Mouse (Mus musculus): ENCODE measurements around the gene Eif4e1b. TPM values are rescaled to one million over a fixed set of nuclear protein-coding genes. Genes with fewer than 3 reads are reported as not detected.

The Eif4e1b gene
- polyA plus RNA-seq, 1 experiment = not detected

GRCm38 (mm10) chr13:54758045-54758755 is 25.6 kb upstream of the Eif4e1b start:
- H3K4me3 ChIP-seq (ENCODE audit: control insufficient read depth, insufficient read depth, low read length) = no peak overlapping the region
- H3K27ac ChIP-seq (ENCODE audit: control insufficient read depth, insufficient read depth, low read length) = no peak overlapping the region
- H3K36me3 ChIP-seq (ENCODE audit: control insufficient read depth, insufficient read depth, low read length) = no peaks in the 10 kb centered on the region
- H3K4me1 ChIP-seq (replicated peaks; ENCODE audit: control insufficient read depth, insufficient read depth, low read length) = peaks cover 6% of the 10 kb centered on the region
- 2% methylated on average over 43 of the region's 43 CpGs for WGBS
- TF ChIP-seq CTCF (IDR thresholded peaks at IDR 0.05; ENCODE audit: borderline replicate concordance, control insufficient read depth, extremely low read depth, insufficient read depth, low read length, poor library complexity) = no peak
- no peak for TF ChIP-seq POLR2A (IDR thresholded peaks at IDR 0.05; ENCODE audit: control insufficient read depth, extremely low read depth, insufficient read depth, low read length, poor library complexity)
- DNase-seq = peak; percentile 38
- H3K27me3 ChIP-seq (ENCODE audit: control insufficient read depth, insufficient read depth, low read length) = no peaks in the 10 kb centered on the region

- Histone ChIP-seq H3K4me3 (ENCODE audit: control insufficient read depth, insufficient read depth, low read length) (no peak overlapping the region), H3K27me3 (ENCODE audit: control insufficient read depth, insufficient read depth, low read length) (no peaks in the 10 kb centered on the region; the same call in 1 of the 2 replicates), H3K36me3 (ENCODE audit: control insufficient read depth, insufficient read depth, low read length) (no peaks in the 10 kb centered on the region), H3K4me1 (replicated peaks; ENCODE audit: control insufficient read depth, insufficient read depth, low read length) (peaks cover 6% of the 10 kb centered on the region), H3K27ac (ENCODE audit: control insufficient read depth, insufficient read depth, low read length) (no peak overlapping the region)
- TF ChIP-seq CTCF (IDR thresholded peaks at IDR 0.05; ENCODE audit: borderline replicate concordance, control insufficient read depth, extremely low read depth, insufficient read depth, low read length, poor library complexity) = no peak
- no peak for TF ChIP-seq POLR2A (IDR thresholded peaks at IDR 0.05; ENCODE audit: control insufficient read depth, extremely low read depth, insufficient read depth, low read length, poor library complexity)
- 11% methylated on average over 29 of the region's 29 CpGs for WGBS
- DNase-seq = no peak
These were observed 24.9 kb upstream of the Eif4e1b start for GRCm38 (mm10) chr13:54758756-54759470.

GRCm38 (mm10) chr13:54759496-54759895 is 24.3 kb upstream of the Eif4e1b start:
- Histone ChIP-seq H3K4me3 (ENCODE audit: control insufficient read depth, insufficient read depth, low read length) (no peak overlapping the region), H3K27me3 (ENCODE audit: control insufficient read depth, insufficient read depth, low read length) (no peaks in the 10 kb centered on the region; the same call in 1 of the 2 replicates), H3K36me3 (ENCODE audit: control insufficient read depth, insufficient read depth, low read length) (no peaks in the 10 kb centered on the region), H3K27ac (ENCODE audit: control insufficient read depth, insufficient read depth, low read length) (no peak overlapping the region), H3K4me1 (replicated peaks; ENCODE audit: control insufficient read depth, insufficient read depth, low read length) (peaks cover 6% of the 10 kb centered on the region)
- no peak for TF ChIP-seq POLR2A (IDR thresholded peaks at IDR 0.05; ENCODE audit: control insufficient read depth, extremely low read depth, insufficient read depth, low read length, poor library complexity)
- no peak for TF ChIP-seq CTCF (IDR thresholded peaks at IDR 0.05; ENCODE audit: borderline replicate concordance, control insufficient read depth, extremely low read depth, insufficient read depth, low read length, poor library complexity)
- DNase-seq = no peak
- WGBS = 36% methylated on average over 7 of the region's 7 CpGs

- Histone ChIP-seq H3K4me3 (ENCODE audit: control insufficient read depth, insufficient read depth, low read length) (no peak overlapping the region), H3K27me3 (ENCODE audit: control insufficient read depth, insufficient read depth, low read length) (peaks cover under 1% of the 10 kb centered on the region; the same call in 1 of the 2 replicates), H3K36me3 (ENCODE audit: control insufficient read depth, insufficient read depth, low read length) (no peaks in the 10 kb centered on the region), H3K4me1 (replicated peaks; ENCODE audit: control insufficient read depth, insufficient read depth, low read length) (peaks cover 6% of the 10 kb centered on the region), H3K27ac (ENCODE audit: control insufficient read depth, insufficient read depth, low read length) (no peak overlapping the region)
- TF ChIP-seq POLR2A (IDR thresholded peaks at IDR 0.05; ENCODE audit: control insufficient read depth, extremely low read depth, insufficient read depth, low read length, poor library complexity) (no peak), CTCF (IDR thresholded peaks at IDR 0.05; ENCODE audit: borderline replicate concordance, control insufficient read depth, extremely low read depth, insufficient read depth, low read length, poor library complexity) (no peak)
- 75% methylated on average over 8 of the region's 8 CpGs for WGBS
- no peak for DNase-seq
These were observed 23.5 kb upstream of the Eif4e1b start for GRCm38 (mm10) chr13:54760164-54760795.

- 87% methylated on average over 7 of the region's 7 CpGs for WGBS
- DNase-seq = no peak
- TF ChIP-seq CTCF (IDR thresholded peaks at IDR 0.05; ENCODE audit: borderline replicate concordance, control insufficient read depth, extremely low read depth, insufficient read depth, low read length, poor library complexity) (no peak), POLR2A (IDR thresholded peaks at IDR 0.05; ENCODE audit: control insufficient read depth, extremely low read depth, insufficient read depth, low read length, poor library complexity) (no peak)
- Histone ChIP-seq H3K27ac (ENCODE audit: control insufficient read depth, insufficient read depth, low read length) (no peak overlapping the region), H3K36me3 (ENCODE audit: control insufficient read depth, insufficient read depth, low read length) (no peaks in the 10 kb centered on the region), H3K27me3 (ENCODE audit: control insufficient read depth, insufficient read depth, low read length) (peaks cover 7% of the 10 kb centered on the region; the same call in 1 of the 2 replicates), H3K4me3 (ENCODE audit: control insufficient read depth, insufficient read depth, low read length) (no peak overlapping the region), H3K4me1 (replicated peaks; ENCODE audit: control insufficient read depth, insufficient read depth, low read length) (peaks cover 9% of the 10 kb centered on the region)
These were observed 22.9 kb upstream of the Eif4e1b start for GRCm38 (mm10) chr13:54760906-54761305.
